Mouse (Mus musculus): ENCODE data around the gene Cope.

Gene Cope

DNA sequence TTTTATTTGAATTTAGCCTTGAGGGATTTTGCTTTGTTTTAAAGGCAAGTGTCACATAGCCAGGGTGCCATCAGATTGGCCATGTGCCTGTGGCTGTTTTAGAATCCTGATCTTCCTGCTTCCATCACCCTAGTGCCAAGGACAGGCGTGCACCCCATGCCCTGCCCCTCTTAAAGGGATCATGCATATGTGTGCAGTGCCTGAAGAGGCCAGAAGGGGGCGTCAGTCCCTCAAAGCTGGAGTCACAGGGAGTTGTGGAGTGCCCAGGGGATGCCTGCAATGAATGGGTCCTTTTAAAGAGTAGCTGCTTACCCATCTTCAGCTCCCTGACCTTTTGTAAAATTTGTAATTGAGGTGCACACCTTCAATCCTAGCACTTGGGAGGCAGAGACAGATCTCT is 7.0 kb downstream of the Cope start:
- no peak for DNase-seq (ENCODE audit: low spot score in 2 of 2)

DNA sequence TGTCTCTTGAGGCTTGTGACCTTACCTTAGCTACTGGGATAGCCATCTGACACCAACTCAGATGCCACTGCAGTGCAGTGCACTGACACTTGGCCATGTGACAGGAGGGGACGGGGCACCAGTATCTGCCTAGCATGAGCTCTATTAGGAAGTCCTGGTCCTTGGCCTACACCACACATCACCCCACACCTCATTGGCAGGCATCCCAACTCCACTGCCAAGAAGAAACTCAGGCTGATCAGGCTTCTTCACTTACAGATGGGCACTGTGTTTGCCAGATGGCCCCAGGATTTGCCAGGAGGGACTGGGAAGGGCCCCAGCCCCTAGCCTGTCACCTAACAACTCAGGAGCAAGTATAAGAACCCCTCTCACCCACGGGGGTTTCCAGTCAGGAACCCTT is 11.1 kb downstream of the Cope start:
- DNase-seq (ENCODE audit: low spot score in 2 of 2): peak in 1 of 2 experiments; percentile 50

DNA sequence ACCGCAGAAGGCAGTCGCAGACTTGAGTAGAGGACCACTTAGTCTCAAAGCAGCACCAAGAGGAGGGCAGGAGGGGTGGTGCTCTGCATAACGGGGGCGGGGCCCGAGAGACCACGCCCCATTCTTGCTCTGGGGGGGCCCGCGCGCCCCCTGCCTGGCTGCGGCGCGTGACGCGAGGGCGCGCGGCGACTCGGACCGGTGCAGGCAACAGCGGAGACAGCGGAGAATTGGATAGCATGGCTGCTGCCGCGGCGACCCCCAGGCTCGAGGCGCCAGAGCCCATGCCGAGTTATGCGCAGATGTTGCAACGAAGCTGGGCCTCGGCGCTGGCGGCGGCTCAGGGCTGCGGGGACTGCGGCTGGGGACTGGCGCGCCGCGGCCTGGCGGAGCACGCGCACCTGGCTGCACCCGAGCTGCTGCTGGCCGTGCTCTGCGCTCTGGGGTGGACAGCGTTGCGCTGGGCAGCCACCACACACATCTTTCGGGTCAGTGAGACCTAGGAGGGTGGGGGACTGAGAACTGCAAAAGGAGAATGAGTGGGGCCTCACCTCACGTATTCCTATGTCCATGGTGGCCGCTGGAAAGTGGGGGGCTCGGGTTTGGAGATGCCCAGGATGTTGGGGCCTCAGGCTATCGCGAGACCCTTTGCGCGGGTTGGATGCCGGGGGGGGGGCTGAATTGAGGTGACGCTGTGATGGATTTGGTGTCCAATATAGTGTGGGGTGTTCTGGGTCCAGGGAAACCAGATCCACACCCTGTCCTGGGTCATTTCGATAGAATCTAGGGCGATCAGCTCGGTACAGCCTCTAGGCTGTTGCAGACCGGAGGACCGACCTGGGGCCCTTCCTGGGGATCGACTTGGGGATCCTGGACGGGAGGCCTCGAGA is 13.5 kb downstream of the Cope start, which contains the start of gene Cers1:
TSS of gene Cers1 (plus strand) at position 152 of the 887 bp plus-strand sequence.
- DNase-seq (ENCODE audit: low spot score in 2 of 2): peak in 1 of 2 experiments; percentile 9

DNA sequence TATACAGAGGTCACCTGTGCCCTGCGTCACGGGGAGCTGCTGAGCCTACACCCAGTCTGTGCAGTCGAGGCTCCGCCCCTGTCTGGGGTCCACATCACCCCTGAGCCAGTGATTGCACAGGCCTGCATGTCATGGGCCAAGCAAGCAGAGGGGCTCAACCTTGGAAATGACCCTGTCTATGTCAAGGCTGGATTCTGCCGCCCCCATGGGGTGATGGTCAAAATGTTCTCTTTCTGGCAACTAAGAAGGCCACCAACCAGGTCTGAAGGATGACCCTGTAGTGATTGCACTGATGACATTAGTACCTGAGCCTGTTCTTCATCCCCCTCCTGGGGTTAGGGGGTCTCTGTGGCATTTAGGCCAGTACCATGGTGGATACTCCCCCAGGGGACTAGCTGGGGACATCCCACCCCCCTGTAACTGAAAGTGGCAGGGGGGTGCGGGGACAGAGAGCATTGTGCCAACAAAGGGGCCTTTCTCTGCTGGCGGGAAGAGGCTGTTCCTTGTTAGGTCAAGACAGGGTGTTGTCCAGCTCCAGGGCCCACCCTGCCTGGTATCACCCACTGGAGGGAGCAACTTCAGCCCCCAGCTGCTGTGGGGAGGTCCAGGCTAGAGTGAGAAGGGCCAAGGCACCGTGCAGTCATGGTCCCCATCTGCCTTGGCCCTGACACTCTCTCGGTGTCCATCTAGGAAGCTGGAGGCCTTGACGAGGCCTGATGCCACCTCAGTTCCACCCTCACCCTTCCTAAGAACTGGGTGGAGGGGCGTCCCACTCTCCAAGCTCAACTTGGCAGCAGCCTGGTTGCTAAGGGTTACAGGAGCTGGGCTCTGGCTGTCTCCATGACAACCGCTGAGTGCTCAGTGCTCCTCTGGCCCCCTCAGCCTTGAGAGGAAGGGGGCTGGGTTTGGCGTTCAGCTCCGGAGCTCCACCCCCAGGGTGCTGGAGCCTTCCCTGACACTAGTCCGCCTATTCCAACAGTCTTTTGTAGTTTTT is 14.5 kb downstream of the Cope start:
- DNase-seq (ENCODE audit: low spot score in 2 of 2): no peak

DNA sequence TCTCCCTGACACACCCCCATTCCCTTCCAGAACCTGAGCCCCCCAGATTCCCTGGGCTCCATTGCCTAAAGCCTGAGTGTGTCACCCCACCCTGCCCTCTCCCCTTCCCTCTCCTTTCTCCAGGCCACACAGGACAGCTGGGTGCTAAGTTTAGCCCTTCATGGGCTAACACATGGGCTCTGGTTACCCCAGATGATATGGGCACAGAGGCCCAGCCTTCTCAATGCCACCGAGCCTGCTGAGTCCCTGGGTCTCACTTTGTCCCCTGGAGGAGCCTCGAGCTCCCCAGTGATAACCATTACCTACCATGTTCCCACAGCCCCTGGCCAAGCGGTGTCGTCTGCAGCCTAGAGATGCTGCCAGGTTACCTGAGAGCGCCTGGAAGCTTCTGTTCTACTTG is 15.6 kb downstream of the Cope start:
- no peak for DNase-seq (ENCODE audit: low spot score in 2 of 2)

DNA sequence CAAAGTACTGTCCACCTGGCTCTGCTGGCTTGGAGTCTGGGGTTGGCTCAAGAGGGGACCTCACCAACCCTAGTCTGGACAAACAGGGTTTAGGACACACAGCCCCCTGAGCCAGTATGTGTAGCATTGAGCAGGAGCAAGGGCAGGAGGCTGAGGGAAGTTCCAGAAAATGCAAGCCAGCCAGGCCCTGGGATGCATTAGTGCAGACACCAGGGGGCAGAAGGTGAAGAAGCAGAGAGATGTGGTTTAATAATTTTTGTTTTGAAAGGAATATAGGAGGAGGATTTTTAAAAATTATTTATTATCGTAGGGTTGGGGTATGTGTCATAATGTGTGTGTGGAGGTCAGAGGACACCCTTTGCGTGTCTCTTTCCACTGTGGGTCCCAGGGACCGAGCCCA is 21.4 kb downstream of the Cope start:
- no peak for DNase-seq (ENCODE audit: low spot score in 2 of 2)

DNA sequence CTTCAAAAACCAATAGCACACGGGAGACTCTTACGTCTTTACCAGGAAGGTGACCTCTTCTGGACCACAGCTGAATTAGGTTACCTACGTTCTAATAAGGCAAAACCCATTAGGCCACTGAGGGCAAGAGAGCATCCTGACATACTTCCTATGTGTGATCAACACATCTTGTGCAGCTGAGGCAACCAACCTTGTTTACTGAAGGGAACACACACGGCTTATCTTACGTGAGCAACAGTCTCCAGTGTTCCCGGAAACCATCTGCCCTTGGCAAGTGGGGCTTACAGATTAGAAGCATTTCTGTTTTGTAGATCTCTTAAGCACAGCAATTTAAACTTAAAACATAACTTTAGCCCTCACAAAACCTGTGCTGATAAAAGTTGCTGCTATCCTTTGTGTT is 25.2 kb downstream of the Cope start:
- DNase-seq (ENCODE audit: low spot score in 2 of 2): no peak

DNA sequence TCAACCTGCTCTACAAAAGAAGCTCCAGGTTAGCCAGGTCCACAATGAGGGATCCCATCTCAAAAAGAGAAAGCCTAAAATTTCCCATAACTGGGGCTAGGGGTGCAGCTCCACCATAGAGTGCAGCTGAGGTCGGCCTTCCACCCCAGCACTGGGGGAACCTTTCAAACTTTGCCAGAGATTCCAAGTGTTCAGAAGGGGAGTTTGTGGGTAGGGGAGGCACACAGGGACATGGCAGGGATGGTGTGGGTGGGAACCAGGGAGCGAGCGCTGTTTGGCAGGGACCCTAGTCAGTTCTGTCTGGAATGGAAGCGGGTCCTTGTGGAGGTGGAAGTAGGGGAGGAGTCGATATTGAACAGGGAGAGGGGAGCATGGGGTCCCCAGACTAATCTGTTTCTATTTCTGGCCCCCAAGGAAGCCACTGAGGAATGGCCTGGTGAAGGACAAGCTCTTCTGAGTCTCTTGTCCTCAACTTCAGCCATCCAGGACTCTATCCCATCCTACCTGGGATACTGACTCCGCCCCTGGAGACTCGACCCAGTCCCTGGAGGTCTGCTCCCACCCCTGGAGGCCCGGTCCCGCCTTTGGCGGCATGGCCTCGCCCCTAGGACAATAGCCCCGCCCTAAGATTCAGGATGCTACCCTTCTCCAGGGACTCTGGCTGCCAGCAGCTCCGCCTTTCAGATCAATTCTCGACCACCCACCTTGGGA is 27.0 kb downstream of the Cope start, which contains the start of gene Gdf1:
TSS of gene Gdf1 (plus strand) at position 694 of the 711 bp plus-strand sequence.
- DNase-seq (ENCODE audit: low spot score in 2 of 2): no peak

DNA sequence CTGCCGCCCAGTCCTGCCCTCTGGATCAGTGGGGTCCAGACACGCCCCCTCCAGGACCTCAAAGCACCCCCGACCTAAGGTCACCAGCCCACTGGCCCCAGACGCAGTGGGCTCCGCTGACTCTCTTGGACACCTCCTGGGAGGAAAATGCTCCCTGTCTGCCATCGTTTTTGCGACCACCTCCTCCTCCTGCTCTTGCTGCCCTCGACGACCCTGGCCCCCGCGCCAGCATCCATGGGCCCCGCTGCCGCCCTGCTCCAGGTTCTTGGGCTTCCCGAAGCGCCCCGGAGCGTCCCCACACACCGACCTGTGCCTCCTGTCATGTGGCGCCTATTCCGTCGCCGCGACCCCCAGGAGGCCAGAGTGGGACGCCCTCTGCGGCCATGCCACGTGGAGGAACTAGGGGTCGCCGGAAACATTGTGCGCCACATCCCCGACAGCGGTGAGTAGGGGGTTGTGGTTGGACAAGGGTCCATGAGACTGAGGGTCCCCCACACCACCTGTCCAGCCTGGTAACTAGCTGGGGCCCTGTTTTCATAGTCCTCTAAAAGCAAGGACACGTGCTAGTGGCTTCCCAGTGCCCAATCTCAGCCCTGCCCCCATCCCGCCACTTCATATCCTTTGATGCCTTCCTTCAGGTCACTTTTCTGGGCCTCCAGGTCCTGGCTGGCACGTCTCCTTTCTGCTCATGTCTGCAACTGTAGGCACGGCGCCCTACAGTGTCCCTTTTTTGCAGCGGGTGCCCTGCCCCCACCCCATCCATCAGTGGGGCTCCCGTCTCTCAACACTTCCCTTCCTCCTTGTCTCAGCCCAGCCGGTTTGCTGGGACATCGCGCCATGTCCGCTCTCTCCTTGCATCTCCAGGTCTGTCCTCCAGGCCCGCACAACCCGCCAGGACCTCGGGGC is 27.8 kb downstream of the Cope start:
- DNase-seq (ENCODE audit: low spot score in 2 of 2): no peak

DNA sequence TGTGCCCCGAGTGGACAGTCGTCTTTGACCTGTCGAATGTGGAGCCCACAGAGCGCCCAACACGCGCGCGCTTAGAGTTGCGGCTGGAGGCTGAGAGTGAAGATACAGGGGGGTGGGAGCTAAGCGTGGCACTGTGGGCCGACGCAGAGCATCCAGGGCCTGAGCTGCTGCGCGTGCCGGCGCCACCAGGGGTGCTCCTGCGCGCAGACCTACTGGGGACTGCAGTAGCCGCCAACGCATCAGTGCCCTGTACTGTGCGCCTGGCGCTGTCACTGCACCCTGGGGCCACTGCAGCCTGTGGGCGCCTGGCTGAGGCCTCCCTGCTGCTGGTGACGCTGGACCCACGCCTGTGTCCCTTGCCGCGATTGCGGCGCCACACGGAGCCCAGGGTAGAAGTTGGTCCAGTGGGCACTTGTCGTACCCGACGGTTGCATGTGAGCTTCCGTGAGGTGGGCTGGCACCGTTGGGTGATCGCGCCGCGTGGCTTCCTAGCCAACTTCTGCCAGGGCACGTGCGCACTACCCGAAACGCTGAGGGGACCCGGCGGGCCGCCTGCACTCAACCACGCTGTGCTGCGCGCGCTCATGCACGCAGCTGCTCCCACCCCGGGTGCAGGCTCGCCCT is 28.5 kb downstream of the Cope start:
- no peak for DNase-seq (ENCODE audit: low spot score in 2 of 2)

DNA sequence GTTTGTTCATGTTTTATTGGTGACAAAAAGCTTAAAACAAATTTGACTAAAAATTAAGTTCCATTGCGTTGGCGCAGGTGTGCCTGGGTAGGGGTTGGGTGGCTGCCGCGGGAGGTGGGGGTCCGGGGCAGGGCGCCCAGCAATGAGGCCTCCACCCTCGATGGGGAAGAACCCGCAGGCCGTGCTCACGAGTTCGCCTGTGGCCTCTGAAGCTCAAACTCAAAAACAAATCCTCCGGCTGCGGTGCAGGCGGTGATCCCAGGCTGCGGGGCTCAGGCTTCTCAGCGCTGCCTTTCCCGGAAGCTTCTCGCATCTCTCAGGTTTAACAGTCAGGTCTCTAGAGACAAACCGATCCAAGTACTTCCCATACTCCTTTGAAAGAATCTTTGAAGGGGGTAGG is 29.2 kb downstream of the Cope start:
- no peak for DNase-seq (ENCODE audit: low spot score in 2 of 2)

DNA sequence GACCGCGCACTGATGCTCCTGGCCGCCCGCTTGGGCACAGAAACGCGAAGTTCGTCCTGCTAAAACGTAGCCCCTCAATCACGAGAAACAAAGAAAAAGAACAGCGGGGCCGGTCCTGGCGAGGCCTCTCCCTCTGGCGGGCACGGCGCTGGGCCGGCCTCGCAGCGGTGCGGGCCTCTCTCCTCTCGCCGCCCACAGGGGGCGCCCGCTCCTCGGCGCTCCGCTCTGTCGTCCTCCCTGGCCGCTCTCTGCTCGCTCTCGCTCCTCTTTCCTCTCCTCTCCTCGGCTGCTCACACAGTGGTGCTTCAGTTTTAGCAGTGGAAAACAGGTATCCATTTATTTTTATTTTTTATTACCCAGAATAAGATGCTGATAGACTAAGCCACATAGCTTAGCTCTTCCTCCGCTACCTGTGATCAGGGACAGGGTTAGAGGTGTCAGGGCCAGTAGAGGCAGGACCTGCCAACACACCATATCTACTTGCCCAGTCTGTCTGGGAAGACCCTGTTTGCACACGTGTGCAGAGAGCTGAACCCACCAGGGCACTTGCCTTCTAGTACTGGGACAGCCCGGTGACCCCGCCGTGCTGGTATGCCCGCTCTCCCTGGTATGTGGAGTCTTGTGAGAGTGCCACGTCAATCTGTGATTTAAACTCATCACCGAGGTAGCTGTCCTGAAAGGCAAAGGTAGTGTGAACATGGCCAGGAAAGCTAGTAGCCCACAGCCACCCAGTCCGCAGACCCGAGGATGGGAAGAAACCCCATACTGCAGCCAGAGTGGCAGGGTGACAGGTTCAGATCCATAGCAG is 30.0 kb downstream of the Cope start:
- DNase-seq (ENCODE audit: low spot score in 2 of 2): peak; percentile 46 to 55

DNA sequence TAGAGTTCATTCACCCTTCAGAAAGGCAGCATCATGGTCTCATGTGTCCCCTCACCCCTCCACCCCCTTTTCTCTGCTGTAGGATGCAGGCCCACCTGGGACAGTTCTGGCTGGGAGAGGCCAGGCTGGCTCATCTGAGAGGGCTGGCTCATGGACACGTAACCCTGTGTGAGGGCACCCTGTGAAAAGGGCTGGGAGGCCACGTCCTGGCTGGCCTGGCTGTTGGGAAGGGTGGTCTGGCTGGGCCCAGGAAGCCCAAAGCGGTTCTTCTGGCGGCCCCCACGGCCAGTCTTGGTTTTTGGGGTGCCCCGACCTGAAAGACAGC is 30.5 kb downstream of the Cope start:
- DNase-seq (ENCODE audit: low spot score in 2 of 2): no peak

DNA sequence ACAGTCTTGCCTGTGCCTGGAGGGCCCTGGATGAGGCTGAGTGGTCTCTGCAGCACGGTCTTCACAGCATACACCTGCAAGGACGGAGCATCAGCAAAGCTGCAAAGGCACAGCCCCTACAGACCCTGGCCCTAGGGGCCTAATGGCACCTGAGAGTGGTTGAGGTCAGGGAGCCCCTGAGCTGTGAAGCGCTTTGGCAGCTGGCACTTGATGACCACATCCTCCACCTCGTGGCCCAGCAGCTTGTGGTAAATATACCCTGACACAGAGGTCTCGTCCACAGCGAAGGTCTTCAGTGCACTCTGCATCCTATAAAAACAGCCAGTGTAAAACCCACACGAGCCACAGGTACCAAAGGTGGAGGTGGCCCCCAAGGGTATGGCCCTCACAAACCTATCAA is 36.6 kb downstream of the Cope start:
- DNase-seq (ENCODE audit: low spot score in 2 of 2): no peak

DNA sequence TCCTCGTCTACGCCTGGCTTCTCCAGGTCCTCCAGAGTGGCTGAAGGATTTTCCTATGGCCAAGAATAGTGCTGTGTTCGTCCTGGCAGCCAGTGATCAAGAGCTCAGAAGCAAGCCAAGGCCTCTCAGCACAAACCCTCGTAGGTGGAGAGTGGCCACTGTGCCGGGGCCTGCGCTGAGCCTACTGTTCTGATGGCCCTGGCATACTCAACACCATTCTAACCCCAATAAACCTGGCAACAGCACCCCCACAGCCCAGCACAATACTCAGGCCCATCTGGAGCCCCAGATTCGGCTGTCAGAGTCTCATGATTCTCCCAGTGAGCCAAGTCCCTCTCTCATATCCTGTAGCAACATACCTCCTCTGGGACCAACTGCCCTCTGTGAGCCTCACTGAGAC is 38.3 kb downstream of the Cope start:
- DNase-seq (ENCODE audit: low spot score in 2 of 2): no peak

DNA sequence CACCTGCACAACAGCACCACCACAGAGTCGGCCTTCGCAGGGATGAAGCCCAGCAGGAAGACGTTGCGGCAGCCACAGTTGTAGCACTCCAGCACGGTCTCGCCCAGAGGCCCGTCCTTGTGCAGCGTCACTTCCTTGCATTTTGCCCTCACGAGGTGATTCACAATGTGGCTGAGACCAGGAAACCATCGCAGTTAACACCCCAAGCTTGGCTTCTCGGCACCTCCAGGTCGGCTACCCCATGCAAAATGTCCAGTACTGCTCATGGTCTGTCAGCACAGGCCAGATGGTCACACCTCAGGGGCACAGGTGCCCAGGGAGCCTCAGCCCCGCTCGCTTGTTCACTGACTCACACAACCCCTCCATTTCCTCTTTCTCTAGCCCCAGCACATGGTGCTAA is 39.7 kb downstream of the Cope start:
- DNase-seq (ENCODE audit: low spot score in 2 of 2): no peak

DNA sequence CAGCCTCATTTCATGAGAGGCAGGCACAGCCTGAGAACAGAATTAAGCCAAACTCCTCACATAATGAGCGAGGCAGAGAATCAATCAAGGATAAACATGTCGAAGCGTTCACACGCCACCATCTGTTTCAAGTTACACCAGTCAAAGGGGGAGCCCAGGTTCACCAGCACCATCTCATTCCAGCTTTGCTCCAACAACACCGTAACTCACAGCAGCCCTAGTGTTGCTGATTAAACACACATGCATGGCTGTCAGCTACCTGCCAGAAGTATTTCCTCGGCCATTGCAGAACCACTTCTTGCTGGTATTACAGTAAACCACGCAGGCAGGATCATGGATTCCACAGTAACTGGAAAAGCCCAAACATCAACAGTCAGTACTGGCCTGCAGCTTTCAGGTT is 40.8 kb downstream of the Cope start:
- DNase-seq (ENCODE audit: low spot score in 2 of 2): no peak

DNA sequence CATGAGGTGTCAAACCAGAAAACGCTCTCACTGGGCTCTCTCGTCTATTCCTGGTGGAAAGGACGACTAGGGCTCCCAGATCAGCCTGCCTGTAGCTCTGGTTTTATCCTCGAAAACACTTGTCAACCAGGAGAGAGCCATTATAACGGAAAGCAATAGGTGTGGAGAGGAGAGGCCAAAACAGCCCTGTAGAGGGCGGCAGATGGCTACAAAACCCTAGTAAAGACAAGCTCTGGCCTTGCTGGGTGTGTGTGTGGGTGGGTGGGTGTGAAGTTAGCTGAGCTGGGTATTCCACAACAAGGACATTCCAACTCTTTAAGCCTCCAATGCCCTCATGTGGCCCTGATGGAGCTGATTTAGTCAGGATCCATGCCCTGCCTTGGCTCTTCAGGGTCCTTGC is 41.4 kb downstream of the Cope start:
- DNase-seq (ENCODE audit: low spot score in 2 of 2): no peak

DNA sequence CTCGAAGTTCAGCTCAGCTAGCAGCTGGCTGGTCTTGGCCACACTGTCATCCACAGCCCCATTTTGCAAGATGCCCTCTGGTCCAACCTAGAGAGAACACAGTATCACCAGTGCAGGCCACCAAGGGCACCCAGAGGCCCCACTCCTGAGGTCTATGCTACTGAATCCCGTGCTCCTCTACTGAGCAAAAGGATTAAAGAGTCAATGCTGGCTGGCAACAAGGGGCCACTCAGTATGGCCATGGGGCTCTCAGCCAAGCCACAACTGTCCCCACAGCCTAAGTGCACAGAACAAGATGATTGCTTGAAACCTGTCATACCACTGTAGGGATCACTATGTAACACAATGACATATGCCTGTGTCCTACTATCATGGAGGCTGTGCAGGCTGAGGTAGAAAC is 42.0 kb downstream of the Cope start:
- DNase-seq (ENCODE audit: low spot score in 2 of 2): no peak

DNA sequence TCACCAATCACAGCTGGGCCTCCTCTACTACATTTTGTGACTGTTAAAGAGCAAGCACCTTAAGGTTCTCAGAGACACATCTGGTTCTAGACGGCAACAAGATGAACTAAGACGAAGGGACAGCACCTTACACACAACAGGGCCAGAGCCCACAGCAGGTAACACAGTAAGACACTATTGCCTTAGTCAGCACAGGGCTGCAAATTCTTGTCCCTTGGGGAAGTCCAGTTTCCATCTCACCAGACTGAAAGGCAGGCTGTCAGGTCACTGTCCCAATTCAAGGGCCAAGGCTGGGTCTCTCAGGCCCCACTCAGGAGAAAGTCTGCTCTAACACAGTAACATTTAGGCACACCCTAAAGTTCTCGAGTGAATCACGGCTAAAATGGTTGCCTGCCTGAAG is 45.1 kb downstream of the Cope start:
- no peak for DNase-seq (ENCODE audit: low spot score in 2 of 2)

All from urinary bladder, postnatal 36 days (tissue).